Comparison of ENCODE assay signal across 22 mouse cellular contexts in the genomic region with DNA sequence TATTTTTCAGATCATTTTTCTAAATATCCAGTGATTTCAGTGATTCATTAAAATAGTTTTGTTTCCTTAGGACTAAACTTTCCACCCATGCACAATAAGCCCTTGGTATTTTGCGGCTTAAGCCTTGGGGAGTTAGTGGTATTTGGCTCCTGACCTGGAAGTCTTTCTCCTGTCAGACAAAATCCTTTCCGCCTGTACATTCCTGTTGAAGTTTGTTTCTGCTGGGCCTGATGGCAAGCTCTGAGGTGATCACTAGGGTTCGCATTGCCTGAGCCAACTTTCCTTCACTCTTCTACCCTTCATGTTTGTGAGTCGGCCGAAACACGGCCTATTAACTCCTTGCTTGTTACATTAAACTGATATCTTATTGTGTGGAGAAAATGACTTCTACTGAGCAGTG. TPM values are rescaled to one million over a fixed set of nuclear protein-coding genes. Genes with fewer than 3 reads are reported as not detected.
DNase-seq lines count a peak whose midpoint lies in the region; TF ChIP-seq lines count a peak whose summit lies in the region.
"Had no signal": no experiment of that assay in that cellular context is flagged by ENCODE, and none has a peak within 500 bp of the region (broad histone marks: within the 10 kb centered on the region; RNA-seq: fewer than 3 reads in every experiment).

No protein-coding gene starts in this region.

- no peak for TF ChIP-seq CTCF in gastrocnemius, adult 2 months (IDR thresholded peaks at IDR 0.05)
- TF ChIP-seq CTCF in kidney, adult 2 months (conservative IDR thresholded peaks at IDR 0.05; ENCODE audit: insufficient read depth, insufficient read length, low read depth, low read length): no peak
- no peak for TF ChIP-seq CTCF in embryonic fibroblast, embryonic 13.5 days (IDR thresholded peaks at IDR 0.05; ENCODE audit: borderline replicate concordance, insufficient read depth, low read length)

- no peaks in the 10 kb centered on the region for H3K36me3 ChIP-seq in kidney, adult 2 months (ENCODE audit: control insufficient read depth, insufficient read depth, low read length)
- H3K36me3 ChIP-seq: embryonic facial prominence, embryonic 15.5 days; forebrain, embryonic 12.5 days; heart, embryonic 13.5 days; hindbrain, embryonic 13.5 days had no signal

- H3K27me3 ChIP-seq in kidney, adult 2 months (replicated peaks; ENCODE audit: control insufficient read depth, insufficient read depth, low read length): 0 out of 2 replicates have a peak, but pooled peaks cover 1% of the 10 kb centered on the region
- H3K27me3 ChIP-seq: CH12.LX; embryonic facial prominence, embryonic 15.5 days; forebrain, embryonic 12.5 days; heart, embryonic 13.5 days; hindbrain, embryonic 13.5 days had no signal

- intact Hi-C loops in gastrocnemius, adult 2 months (cut with DNase I): no loop called here

- no peak for DNase-seq in gastrocnemius, adult 2 months
- no peak for DNase-seq in gastrocnemius, adult 18-20 months (ENCODE audit: low spot score)
- peak; percentile 8 for DNase-seq in kidney, adult 2 months
- no peak for DNase-seq in kidney, adult 18-20 months
- DNase-seq in Muller cell, postnatal 12 days (ENCODE audit: inconsistent ontology term): peak; percentile 50
- DNase-seq in spleen, postnatal 10 days (ENCODE audit: low spot score in 2 of 2): no peak
- DNase-seq in adrenal gland, postnatal 36 days: no peak
- DNase-seq: adrenal gland, postnatal 14 days; cerebellum, adult 18-20 months; cerebellum, adult 9-11 months; cerebellum, postnatal 36 days; gastrocnemius, postnatal 25 days; heart, adult 18-20 months; kidney, adult 11 months had no signal

- peak overlapping the region; percentile 26 for H3K4me3 ChIP-seq in gastrocnemius, adult 2 months
- no peak overlapping the region for H3K4me3 ChIP-seq in kidney, adult 2 months (ENCODE audit: insufficient read depth, low read depth, low read length)
- H3K4me3 ChIP-seq in embryonic fibroblast, embryonic 13.5 days (ENCODE audit: insufficient read depth, low read length): no peak overlapping the region
- H3K4me3 ChIP-seq: embryonic facial prominence, embryonic 15.5 days; forebrain, embryonic 12.5 days; heart, embryonic 13.5 days; hindbrain, embryonic 13.5 days had no signal

- peak overlapping the region; percentile 59 for H3K27ac ChIP-seq in gastrocnemius, adult 2 months
- H3K27ac ChIP-seq in kidney, adult 2 months (ENCODE audit: insufficient read depth, low read depth, low read length): no peak overlapping the region
- H3K27ac ChIP-seq in embryonic fibroblast, embryonic 13.5 days (ENCODE audit: insufficient read depth, low read length): peak overlapping the region; percentile 86
- H3K27ac ChIP-seq: embryonic facial prominence, embryonic 15.5 days; forebrain, embryonic 12.5 days; heart, embryonic 13.5 days; hindbrain, embryonic 13.5 days; hindbrain, postnatal 0 days had no signal

- TF ChIP-seq POLR2A in kidney, adult 2 months (IDR thresholded peaks at IDR 0.05; ENCODE audit: low read depth, low read length): no peak
- TF ChIP-seq POLR2A in embryonic fibroblast, embryonic 13.5 days (IDR thresholded peaks at IDR 0.05; ENCODE audit: low read depth, low read length): no peak

- WGBS in kidney, adult 2 months: 76% methylated on average over 6 of the region's 6 CpGs

- H3K4me1 ChIP-seq in kidney, adult 2 months (ENCODE audit: control insufficient read depth, insufficient read depth, low read length): no peaks in the 10 kb centered on the region
- peaks cover 24% of the 10 kb centered on the region for H3K4me1 ChIP-seq in embryonic fibroblast, embryonic 13.5 days (ENCODE audit: control insufficient read depth, insufficient read depth, low read length)
- H3K4me1 ChIP-seq: forebrain, embryonic 12.5 days; heart, embryonic 13.5 days; hindbrain, embryonic 13.5 days had no signal

RNA-seq across cellular contexts. Expression of a gene that starts 8.7 kb away (rescaled TPM):
- total RNA-seq in gastrocnemius, adult 2 months (2021): 1 to 10 TPM; 4.7 to 5.2 TPM
- total RNA-seq in gastrocnemius, adult 18-20 months (2021): 1 to 10 TPM; 3.4 to 5.7 TPM
- 2.9 and 3.1 TPM in 2 replicates for polyA plus RNA-seq in kidney, adult 2 months (2012; rRNA removed)
- polyA plus RNA-seq in embryonic fibroblast, embryonic 13.5 days (2011; ENCODE audit: insufficient read length, low read depth, missing spikeins): 131 and 152 TPM in 2 replicates
- 1 to 10 TPM; 2.8 to 5.1 TPM for total RNA-seq in adrenal gland, postnatal 36 days (2021)
- total RNA-seq: CH12.LX; hematopoietic stem cell, adult 5-6 weeks had no signal

Comparison
In these comparisons a context has a peak if more than half of its experiments do, and no peak if none do; other contexts are left out.
1. DNase-seq: peak in kidney, adult 2 months (single experiment) and Muller cell, postnatal 12 days (single experiment); none in gastrocnemius, adult 2 months (single experiment), gastrocnemius, adult 18-20 months (single experiment), kidney, adult 18-20 months (single experiment), spleen, postnatal 10 days (0 of 2) and adrenal gland, postnatal 36 days (0 of 2).